Mouse (Mus musculus) thymus, adult 18-20 months (tissue): ENCODE data around the gene Pde10a.
A peak's percentile ranks its signal among the peaks of the same experiment; 100 is the strongest.

ENCODE experiments used
- DNase-seq, 2 experiments: peaks; one replicate each; pipeline ENCODE4 v3.0.0; 2022; ENCODE audit warnings: mixed read lengths in 2 of 2

The Pde10a gene

GRCm38 (mm10) chr17:8899212-8899611 is 374.0 kb downstream of the Pde10a start:
- no peak for DNase-seq

- DNase-seq = no peak
Observed at GRCm38 (mm10) chr17:8903555-8904283, 378.5 kb downstream of the Pde10a start.

GRCm38 (mm10) chr17:8910571-8910970 is 385.4 kb downstream of the Pde10a start:
- DNase-seq = no peak

GRCm38 (mm10) chr17:8912933-8913332 is 387.8 kb downstream of the Pde10a start:
- DNase-seq = no peak

- no peak for DNase-seq
Observed at GRCm38 (mm10) chr17:8915693-8916092, 390.5 kb downstream of the Pde10a start.

GRCm38 (mm10) chr17:8923074-8923473 is 397.9 kb downstream of the Pde10a start:
- peak in 1 of 2 experiments; percentile 38 for DNase-seq

GRCm38 (mm10) chr17:8923727-8924126 is 398.6 kb downstream of the Pde10a start:
- peak; percentile 45 to 60 for DNase-seq

DNA sequence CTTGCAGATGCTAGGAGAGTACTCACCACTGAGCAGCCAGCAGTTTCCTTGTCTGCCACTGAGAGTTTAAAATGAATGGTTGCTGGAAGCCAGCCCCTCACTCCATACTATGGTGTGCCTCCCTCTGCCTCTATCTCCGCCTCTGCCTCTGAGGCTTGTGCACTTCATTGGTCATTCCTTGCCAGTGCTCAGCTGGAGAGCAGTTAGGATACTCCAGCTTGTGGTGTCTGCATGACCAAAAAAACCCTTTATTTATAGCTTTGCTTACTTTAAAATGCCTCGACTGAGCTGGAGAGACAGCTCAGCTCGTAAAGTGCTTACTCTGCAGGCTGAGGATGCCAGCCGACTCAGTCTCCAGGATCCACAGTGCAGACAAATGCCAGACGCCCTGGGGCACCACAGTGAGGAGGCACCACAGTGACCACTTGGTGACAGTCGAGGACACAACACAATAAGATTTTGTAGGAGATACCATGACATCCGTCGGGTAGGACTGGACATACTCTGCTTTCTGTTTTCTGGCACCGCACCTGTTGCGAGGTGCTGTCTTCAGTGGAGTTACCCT is 400.7 kb downstream of the Pde10a start:
- DNase-seq = no peak

DNA sequence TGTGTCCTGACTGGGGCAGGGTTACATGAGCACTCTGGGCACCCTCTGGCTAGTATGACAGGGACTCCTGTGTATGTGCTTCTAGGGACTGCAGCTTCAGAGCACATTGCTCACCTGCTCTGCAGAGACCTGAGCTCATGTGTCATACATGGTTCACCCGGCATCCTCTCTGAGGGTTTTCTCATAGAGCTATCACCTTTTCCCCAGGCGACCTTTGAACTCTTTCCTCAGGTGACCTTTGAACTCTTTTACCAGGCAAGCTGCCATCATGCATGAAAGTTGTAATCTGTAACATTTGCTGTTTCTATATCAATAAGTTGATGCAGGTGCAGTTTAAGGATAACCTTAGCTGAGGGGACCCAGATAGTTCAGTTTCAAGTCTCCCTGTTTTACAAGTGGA is 403.4 kb downstream of the Pde10a start:
- DNase-seq = no peak

GRCm38 (mm10) chr17:8929636-8930035 is 404.5 kb downstream of the Pde10a start:
- no peak for DNase-seq

- DNase-seq = no peak
Observed at GRCm38 (mm10) chr17:8935604-8936003, 410.4 kb downstream of the Pde10a start.

DNA sequence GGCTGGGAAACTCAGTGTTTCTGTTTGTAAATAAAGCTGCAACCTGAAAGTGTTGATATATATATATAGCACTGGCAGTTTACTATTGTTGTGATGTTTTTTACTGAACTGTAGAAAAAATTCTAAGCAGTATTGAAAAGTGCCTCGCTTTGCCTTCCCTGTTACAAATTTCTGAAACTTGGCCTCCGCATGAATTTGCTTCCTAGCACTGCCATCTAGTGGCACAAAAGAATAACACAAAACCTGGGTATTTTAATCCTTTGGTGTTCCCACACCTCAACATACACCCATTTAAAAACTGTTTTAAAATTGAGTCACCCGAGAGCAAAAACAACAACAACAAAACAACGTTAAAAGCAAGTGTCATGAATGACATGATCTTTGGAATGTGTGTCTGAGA is 411.4 kb downstream of the Pde10a start:
- no peak for DNase-seq

- DNase-seq = no peak
Observed at GRCm38 (mm10) chr17:8951588-8951987, 426.4 kb downstream of the Pde10a start.

DNA sequence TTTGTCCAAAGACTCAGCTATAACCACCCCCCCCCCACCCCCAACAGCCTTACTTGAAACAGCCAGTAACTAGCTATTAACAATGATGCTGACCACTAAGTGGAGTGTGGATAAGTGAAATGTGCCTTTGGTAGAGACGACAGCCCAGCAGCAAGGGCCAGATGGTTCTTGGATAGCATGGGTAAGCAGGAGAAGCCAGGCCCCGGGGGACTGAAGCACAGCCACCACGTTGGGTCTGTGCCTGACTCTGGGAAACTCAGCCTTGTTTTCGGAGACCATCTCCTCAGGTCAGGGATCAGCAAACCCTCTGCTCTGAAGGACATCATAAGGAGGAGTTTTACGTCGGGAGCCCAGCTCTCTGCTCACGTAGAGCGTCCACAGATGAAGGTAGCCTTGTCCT is 427.8 kb downstream of the Pde10a start:
- DNase-seq = no peak

DNA sequence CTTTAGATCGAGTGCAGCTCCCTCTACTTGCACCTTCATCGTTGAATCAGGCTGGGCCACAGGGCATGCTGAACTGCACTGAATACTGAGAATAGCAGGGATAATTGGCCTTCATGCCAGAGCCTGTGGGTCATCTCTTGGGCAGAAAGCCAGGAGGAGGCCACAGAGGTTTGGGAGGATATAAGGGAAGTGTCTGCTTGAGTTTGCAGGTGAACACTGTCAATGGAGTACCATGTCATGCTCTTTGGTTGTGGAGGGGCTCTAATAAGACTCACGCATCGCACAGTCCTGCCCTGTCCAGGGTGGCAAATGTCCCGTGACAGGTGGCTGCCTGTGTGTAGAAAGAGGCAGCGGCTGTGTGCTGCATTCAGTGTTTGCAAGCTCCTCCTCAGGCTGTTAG is 433.0 kb downstream of the Pde10a start:
- DNase-seq = no peak

- no peak for DNase-seq
Observed at GRCm38 (mm10) chr17:8960386-8960785, 435.2 kb downstream of the Pde10a start.

- DNase-seq = no peak
Observed at GRCm38 (mm10) chr17:8961097-8961496, 435.9 kb downstream of the Pde10a start.

DNA sequence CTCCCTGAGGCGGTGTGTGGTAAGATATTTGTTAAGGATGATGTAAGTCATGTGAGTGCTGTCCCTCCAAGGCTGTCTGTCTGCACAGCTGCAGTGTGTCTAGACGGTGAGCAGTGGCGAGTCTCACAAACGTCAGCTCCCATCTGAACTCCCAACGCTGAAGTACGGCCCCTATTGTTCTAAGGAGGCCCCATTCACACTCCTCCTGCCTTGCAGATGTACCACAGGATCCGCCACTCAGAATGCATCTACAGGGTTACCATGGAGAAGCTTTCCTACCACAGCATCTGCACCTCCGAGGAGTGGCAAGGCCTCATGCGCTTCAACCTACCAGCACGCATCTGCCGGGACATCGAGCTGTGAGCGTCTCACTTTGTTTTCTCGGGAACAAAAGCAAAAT is 436.5 kb downstream of the Pde10a start:
- DNase-seq = no peak

DNA sequence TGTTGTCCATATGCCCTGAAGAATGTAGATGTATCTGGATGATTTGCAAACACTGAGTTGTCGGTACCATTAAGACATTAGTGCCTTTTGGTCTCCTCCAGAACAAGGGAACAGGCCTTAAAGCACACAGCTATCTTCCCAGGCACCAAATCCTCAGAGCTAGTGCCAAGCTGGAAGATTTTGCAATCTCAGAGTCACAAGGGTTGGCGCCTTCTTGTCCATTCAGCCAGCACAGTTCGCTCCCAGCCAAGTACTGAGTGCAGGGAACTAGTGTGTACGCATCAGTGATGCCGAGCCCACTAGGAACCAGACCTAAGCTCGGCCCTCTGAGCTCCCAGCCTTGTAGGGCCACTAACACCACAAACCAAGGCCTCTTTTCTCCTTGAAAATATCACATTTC is 440.0 kb downstream of the Pde10a start:
- no peak for DNase-seq

- DNase-seq = no peak
Observed at GRCm38 (mm10) chr17:8972152-8972854, 447.1 kb downstream of the Pde10a start.

DNA sequence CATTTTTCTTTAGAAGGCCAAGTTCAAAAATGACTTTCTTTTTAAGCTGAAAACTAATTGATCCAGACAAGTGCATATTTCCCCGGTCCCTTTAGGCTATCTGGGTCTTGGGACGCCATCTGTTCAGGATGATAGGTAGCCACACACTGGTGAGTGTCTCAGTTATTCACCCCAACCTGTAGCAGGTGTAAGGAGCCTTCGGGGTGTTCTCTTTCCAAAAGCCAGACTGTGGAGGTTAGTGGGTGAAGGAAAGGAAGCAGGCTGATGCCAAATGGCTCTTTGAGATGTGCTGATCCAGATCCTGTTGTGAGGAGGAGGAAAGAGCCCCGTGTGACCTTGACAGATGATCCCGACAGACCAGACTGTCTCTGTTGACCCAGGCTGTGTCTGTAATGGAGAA is 448.2 kb downstream of the Pde10a start:
- no peak for DNase-seq

DNA sequence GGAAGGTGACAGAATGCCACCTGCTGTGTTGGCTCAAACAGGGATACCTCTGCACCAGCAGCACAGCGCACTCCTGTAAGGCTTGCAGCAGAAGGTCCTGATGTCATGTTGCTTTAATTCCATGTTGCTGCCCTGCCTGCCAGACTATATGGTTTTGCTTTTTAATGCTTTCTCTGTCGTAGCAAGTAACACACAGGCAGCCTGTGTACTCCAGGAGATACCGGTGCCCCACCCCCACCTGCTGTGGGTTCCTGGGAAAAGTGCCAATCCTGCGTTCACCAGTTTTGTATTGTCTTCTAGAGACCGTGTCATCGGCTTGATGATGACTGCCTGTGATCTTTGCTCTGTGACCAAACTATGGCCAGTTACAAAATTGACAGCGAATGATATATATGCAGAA is 449.3 kb downstream of the Pde10a start:
- DNase-seq = no peak

DNA sequence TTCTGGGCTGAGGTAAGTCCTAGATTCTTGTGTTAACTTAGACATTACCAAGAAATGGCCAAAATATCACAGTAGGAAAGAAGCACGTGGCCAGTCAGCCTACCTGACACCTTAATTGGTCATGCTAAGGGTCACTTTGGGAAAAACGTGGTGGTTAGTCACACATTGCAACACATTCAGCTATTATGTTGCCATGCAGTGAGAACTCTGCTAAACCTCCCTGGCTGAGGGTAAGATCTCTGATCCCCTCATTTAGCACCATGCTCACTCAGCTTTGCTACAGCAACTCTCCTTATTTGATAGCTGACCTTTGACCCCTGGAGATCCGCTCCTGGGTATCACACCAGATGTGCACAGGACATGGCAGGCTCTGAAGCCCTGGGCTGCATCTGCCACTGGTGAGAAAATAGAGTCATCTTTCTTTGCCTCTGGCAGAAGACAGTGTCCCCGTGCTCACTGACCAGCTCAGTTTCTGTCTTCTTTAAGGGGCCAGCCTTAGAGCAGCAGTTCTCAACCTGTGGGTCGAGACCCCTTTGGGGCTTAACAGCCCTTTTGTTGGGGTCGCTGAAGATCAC is 449.7 kb downstream of the Pde10a start:
- no peak for DNase-seq

- DNase-seq = no peak
Observed at GRCm38 (mm10) chr17:8976745-8977144, 451.6 kb downstream of the Pde10a start.
